Mouse (Mus musculus) embryonic stem cell, embryonic (primary cell): ENCODE results near the gene Trim40.

Experiments
- CTCF ChIA-PET, 4 experiments: fragments of 300-600 bp in 2 of 4; fragments of 350-600 bp in 2 of 4; sonication (Branson Sonifier 250); formaldehyde crosslinking; loops; one replicate each; lab custom pipeline; 2022; ENCODE audit warnings: inconsistent platforms in 2 of 4; lab: Charles Lee
- POLR2A ChIA-PET, 4 experiments: fragments of 300-600 bp in 2 of 4; fragments of 350-600 bp in 2 of 4; sonication (Branson Sonifier 250); formaldehyde crosslinking; loops; one replicate each; lab custom pipeline; 2022; ENCODE audit warnings: antibody characterized with exemption in 4 of 4, inconsistent platforms in 1 of 4; lab: Charles Lee

The Trim40 gene

GRCm38 (mm10) chr17:36836874-36837647 lies 52.9 kb downstream of the Trim40 start, which contains the start of gene Trim26:
Gene Trim26 (plus strand): TSS chr17:36837134.
- ChIA-PET CTCF (interaction anchor here (0.5 to 3.0 kb wide), 36 partner anchors 8 to 565 kb away, joined by 3 to 45 read pairs (median 4); partner anchors contain the start of genes Gabbr1 (in 1 of the 4), Trim15 (in 1 of the 4) and Trim39 (in 1 of the 4)), POLR2A (interaction anchor here (0.5 to 3.4 kb wide), 85 partner anchors 8 to 1154 kb away, joined by 3 to 35 read pairs (median 5); partner anchors contain the start of genes Trim10 (in 3 of the 4), Trim15 (in 2 of the 4), 2410137M14Rik (in 1 of the 4) and Trim39 (in 1 of the 4))

GRCm38 (mm10) chr17:36836427-36836812 lies 53.5 kb downstream of the Trim40 start:
- ChIA-PET CTCF (interaction anchor here (0.6 to 3.0 kb wide), 37 partner anchors 8 to 564 kb away, joined by 3 to 45 read pairs (median 5); partner anchors contain the start of genes Gabbr1 (in 1 of the 4), Trim15 (in 1 of the 4) and Trim39 (in 1 of the 4)), POLR2A (interaction anchor here (0.6 to 3.4 kb wide), 77 partner anchors 9 to 588 kb away, joined by 3 to 35 read pairs (median 5); partner anchors contain the start of genes Trim10 (in 3 of the 4), Trim15 (in 3 of the 4), 2410137M14Rik (in 1 of the 4) and Trim39 (in 1 of the 4))

GRCm38 (mm10) chr17:36835591-36836426 lies 54.1 kb downstream of the Trim40 start:
- ChIA-PET CTCF (interaction anchor here (0.8 to 3.0 kb wide), 25 partner anchors 8 to 564 kb away, joined by 3 to 45 read pairs (median 5); partner anchors contain the start of genes Gabbr1 (in 1 of the 4), Trim15 (in 1 of the 4) and Trim39 (in 1 of the 4)), POLR2A (interaction anchor here (0.6 to 3.4 kb wide), 56 partner anchors 8 to 588 kb away, joined by 3 to 35 read pairs (median 6); partner anchors contain the start of genes Trim15 (in 3 of the 4), Trim10 (in 2 of the 4), 2410137M14Rik (in 1 of the 4) and Trim39 (in 1 of the 4))

- ChIA-PET CTCF (interaction anchor here in 3 of 4 experiments (0.6 to 1.8 kb wide), 8 partner anchors 9 to 371 kb away, joined by 3 to 8 read pairs (median 4); partner anchors contain the start of gene Mog (in 1 of the 3)), POLR2A (interaction anchor here in 3 of 4 experiments (0.6 to 2.1 kb wide), 9 partner anchors 9 to 365 kb away, joined by 3 to 16 read pairs (median 3); no protein-coding TSS in a partner anchor)
Measured at GRCm38 (mm10) chr17:36832694-36833093, 57.2 kb downstream of the Trim40 start.
